Mouse (Mus musculus) olfactory bulb, adult 2 months (tissue): ENCODE measurements around the gene Dixdc1.

Experiments used
- CTCF ChIP-seq: fragments of 200-500 bp; IDR thresholded peaks from 2 replicates; pipeline ENCODE4 v1.5.1; 2012; ENCODE audit warnings: low read depth, mild to moderate bottlenecking, low read length, moderate library complexity; ENCODE audit not compliant: insufficient read depth
- POLR2A ChIP-seq: fragments of 200-500 bp; IDR thresholded peaks from 2 replicates; pipeline ENCODE4 v1.6.1; 2012; ENCODE audit warnings: mild to moderate bottlenecking, low read depth, low read length, moderate library complexity; ENCODE audit not compliant: insufficient read depth

DNA sequence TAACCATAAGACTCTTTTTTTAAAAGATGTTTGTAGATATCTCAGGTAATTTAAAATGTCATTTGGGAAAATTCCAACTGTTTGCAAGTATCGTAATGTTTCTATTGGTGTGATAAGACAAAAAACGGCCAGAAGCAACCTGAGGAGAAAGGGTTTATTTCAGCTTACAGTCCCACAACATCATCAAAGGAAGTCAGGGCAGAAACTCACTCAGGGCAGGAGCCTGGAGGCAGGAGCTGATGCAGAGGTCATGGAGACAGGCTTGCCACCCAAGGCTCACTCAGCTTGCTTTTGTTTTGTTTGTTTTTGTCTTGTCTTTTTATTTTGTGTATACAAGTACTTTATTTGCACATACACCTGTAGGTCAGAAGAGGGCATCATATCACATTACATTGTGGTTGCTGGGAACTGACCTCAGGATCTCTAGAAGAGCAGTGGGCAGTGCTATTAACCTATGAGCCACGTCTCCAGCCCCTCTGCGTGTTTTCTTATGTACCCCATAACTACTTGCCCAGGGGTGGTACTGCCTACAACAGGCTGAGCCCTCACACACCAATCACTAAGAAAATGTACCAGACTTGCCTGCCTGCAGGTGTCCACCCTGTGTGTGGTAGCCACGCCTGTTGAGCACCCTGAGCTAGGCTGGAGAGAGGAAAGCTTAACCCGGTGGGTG, 107.2 kb downstream of the Dixdc1 start:
- TF ChIP-seq CTCF (no peak), POLR2A (no peak)
